Mouse (Mus musculus): Measurements from ENCODE around the gene Hmx2. TPM values are rescaled to one million over a fixed set of nuclear protein-coding genes. Genes with fewer than 3 reads are reported as not detected.
A peak's percentile ranks its signal among the peaks of the same experiment; 100 is the strongest.

Hmx2 gene
- polyA plus RNA-seq, 1 experiment = not detected

DNA sequence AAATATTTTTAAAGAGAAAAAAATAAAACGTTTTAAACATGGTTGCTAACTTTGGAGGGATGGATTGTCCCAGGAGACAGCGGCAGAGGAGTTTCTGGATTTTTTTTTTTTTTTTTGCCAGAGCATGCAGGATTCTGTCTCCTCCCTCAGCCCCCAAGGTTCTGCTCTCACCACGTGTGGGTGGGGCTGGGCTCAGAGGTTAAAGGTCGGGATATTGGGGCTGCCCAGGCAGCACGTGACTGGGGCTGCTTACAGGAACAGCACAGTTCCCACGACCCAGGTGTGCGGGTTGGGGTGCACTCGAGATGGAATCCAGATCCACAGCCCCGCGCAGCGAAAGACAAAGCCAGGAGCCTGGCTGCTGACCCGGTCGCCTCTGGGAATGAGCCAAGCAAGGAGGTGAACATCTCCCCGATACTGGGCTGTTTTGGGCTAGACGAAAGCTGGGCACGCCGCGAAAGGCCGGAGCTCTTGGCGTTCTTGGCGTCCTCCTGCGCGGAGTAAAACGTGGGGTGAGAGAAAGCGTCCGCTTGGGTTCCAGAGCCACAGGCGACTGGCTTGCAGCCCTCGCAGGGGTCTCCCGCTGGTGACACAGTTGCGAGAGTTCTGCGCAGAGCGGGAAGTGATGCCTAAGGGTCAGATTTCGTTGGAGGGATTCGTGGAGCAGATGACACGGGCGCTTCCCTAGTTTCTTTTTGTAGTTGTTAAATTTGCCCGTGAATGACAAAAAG is 8.1 kb downstream of the Hmx2 start:
- H3K27ac ChIP-seq (ENCODE audit: control insufficient read depth, insufficient read depth, low read depth, low read length) = no peak overlapping the region
- no peaks in the 10 kb centered on the region for H3K36me3 ChIP-seq (ENCODE audit: control insufficient read depth, insufficient read depth, low read length)
- H3K4me3 ChIP-seq (ENCODE audit: control insufficient read depth, low read depth, low read length) = no peak overlapping the region
- H3K27me3 ChIP-seq (ENCODE audit: control insufficient read depth, insufficient read depth, low read length) = peaks cover 6% of the 10 kb centered on the region
- H3K4me1 ChIP-seq (ENCODE audit: control insufficient read depth, insufficient read depth, low read length) = peaks cover 12% of the 10 kb centered on the region
- TF ChIP-seq POLR2A (IDR thresholded peaks at IDR 0.05; ENCODE audit: control insufficient read depth, low read depth, low read length) (no peak), CTCF (IDR thresholded peaks at IDR 0.05; ENCODE audit: control insufficient read depth, insufficient read depth, insufficient replicate concordance, low read depth, low read length) (no peak)

DNA sequence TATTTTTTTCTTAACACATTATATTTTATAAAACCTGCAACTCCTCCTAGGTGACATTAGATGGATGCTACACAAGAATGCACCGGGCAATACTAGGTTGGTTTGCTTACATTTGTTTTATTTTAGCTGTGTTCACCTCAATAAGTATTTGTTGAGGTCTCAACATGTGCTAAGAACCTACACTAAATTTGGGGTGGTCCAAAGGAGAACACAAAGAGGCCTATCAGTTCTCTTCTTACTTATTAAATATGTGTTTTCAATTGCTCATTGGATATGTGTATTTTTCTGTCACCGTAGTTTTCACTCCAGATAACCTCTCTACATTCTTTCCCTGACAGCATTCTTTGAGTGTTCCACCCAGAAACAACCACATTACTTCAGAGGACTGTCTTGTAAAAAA is 9.2 kb downstream of the Hmx2 start:
- TF ChIP-seq POLR2A (IDR thresholded peaks at IDR 0.05; ENCODE audit: control insufficient read depth, low read depth, low read length) (no peak), CTCF (IDR thresholded peaks at IDR 0.05; ENCODE audit: control insufficient read depth, insufficient read depth, insufficient replicate concordance, low read depth, low read length) (no peak)
- Histone ChIP-seq H3K36me3 (ENCODE audit: control insufficient read depth, insufficient read depth, low read length) (0 out of 2 replicates have a peak, but pooled peaks cover 1% of the 10 kb centered on the region), H3K4me1 (ENCODE audit: control insufficient read depth, insufficient read depth, low read length) (peaks cover 12% of the 10 kb centered on the region), H3K27me3 (ENCODE audit: control insufficient read depth, insufficient read depth, low read length) (peaks cover 3% of the 10 kb centered on the region), H3K27ac (ENCODE audit: control insufficient read depth, insufficient read depth, low read depth, low read length) (no peak overlapping the region), H3K4me3 (ENCODE audit: control insufficient read depth, low read depth, low read length) (no peak overlapping the region)

DNA sequence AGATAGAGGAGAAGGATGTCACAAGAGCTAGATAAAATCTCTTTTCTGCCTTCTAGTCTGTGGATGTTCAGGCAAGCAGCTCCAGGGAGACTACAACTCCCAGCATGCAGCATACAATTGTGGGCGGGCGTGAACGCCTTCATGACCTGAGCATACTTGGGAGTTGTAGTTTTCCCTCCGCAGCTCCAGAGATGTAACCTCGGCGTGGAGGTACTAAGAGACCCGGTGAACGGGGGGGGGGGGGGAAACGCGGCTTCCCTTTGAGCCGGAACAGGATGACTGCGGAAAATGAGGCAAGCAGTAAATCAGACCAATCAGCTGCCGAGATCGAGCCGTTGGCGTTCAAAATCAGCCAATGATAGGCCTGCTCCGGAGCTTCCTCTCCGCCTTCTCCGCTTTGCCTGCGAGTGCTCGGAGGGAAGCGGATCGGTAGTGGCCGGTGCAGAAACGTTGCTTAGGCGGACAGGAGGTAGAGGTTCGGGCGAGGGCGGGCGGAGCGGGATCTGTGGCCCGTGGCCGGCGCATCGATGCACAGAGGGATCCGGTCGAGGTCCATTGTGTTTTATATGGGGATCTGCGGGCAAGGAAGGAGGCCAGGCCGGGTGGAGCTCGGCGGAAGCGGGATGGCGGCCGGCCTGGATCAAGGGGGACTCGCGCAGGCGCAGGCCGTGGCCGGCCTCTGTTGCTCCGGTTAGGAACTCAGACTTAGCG is 11.6 kb downstream of the Hmx2 start, which contains the start of gene Bub3:
Bub3 (plus strand) TSS at position 237 of the 711 bp plus-strand sequence.
- H3K4me3 ChIP-seq (ENCODE audit: control insufficient read depth, low read depth, low read length) = peak within 1 kb of the TSS; percentile 100
- H3K36me3 ChIP-seq (ENCODE audit: control insufficient read depth, insufficient read depth, low read length) = peaks cover 1% of the 10 kb centered on the region; the same call in 1 of the 2 replicates
- TF ChIP-seq CTCF (IDR thresholded peaks at IDR 0.05; ENCODE audit: control insufficient read depth, insufficient read depth, insufficient replicate concordance, low read depth, low read length) (no peak), POLR2A (IDR thresholded peaks at IDR 0.05; ENCODE audit: control insufficient read depth, low read depth, low read length) (peak; percentile 90)
- H3K4me1 ChIP-seq (ENCODE audit: control insufficient read depth, insufficient read depth, low read length) = peaks cover 7% of the 10 kb centered on the region
- peaks cover 3% of the 10 kb centered on the region for H3K27me3 ChIP-seq (ENCODE audit: control insufficient read depth, insufficient read depth, low read length)
- H3K27ac ChIP-seq (ENCODE audit: control insufficient read depth, insufficient read depth, low read depth, low read length) = peak within 1 kb of the TSS; percentile 97

DNA sequence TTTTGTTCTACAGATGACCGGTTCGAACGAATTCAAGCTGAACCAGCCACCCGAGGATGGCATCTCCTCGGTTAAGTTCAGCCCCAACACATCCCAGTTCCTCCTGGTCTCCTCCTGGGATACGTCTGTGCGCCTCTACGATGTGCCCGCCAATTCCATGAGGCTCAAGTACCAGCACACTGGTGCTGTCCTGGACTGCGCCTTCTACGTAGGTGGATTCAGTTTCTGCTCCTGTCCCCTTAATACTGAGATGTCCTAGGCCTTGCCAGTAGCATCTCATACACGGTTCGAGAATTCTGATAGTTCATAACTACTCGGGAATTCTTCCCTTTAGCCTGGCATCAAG is 12.1 kb downstream of the Hmx2 start:
- Histone ChIP-seq H3K36me3 (ENCODE audit: control insufficient read depth, insufficient read depth, low read length) (peaks cover 1% of the 10 kb centered on the region; the same call in 1 of the 2 replicates), H3K27ac (ENCODE audit: control insufficient read depth, insufficient read depth, low read depth, low read length) (peak overlapping the region; percentile 97), H3K4me3 (ENCODE audit: control insufficient read depth, low read depth, low read length) (peak overlapping the region; percentile 100), H3K4me1 (ENCODE audit: control insufficient read depth, insufficient read depth, low read length) (peaks cover 7% of the 10 kb centered on the region), H3K27me3 (ENCODE audit: control insufficient read depth, insufficient read depth, low read length) (peaks cover 3% of the 10 kb centered on the region)
- TF ChIP-seq CTCF (IDR thresholded peaks at IDR 0.05; ENCODE audit: control insufficient read depth, insufficient read depth, insufficient replicate concordance, low read depth, low read length) (no peak), POLR2A (IDR thresholded peaks at IDR 0.05; ENCODE audit: control insufficient read depth, low read depth, low read length) (no peak; the same call in 1 of the 2 replicates)

DNA sequence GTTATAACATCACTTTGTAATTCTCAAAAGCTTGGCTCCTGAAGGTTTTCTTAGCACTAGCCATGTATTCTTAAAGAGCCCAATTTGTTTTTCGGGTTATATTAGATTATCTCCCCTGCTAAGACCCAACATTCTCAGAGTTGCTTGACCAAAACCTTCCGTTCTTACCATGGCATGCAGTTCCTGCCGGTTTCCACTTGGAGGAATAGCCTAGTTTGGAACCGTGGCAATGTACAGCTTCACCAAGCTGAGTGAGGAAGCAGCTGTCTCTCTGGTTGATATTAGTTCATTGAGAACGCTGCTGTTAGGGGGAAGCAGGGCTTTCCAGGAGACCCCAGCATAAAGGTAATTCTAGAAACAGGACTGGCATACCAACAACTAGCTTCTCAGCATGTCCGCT is 26.7 kb downstream of the Hmx2 start:
- no peaks in the 10 kb centered on the region for H3K4me1 ChIP-seq (ENCODE audit: control insufficient read depth, insufficient read depth, low read length)
- TF ChIP-seq POLR2A (IDR thresholded peaks at IDR 0.05; ENCODE audit: control insufficient read depth, low read depth, low read length) = no peak
- TF ChIP-seq CTCF (IDR thresholded peaks at IDR 0.05; ENCODE audit: control insufficient read depth, insufficient read depth, insufficient replicate concordance, low read depth, low read length) = no peak
- no peaks in the 10 kb centered on the region for H3K36me3 ChIP-seq (ENCODE audit: control insufficient read depth, insufficient read depth, low read length)
- no peak overlapping the region for H3K4me3 ChIP-seq (ENCODE audit: control insufficient read depth, low read depth, low read length)
- no peaks in the 10 kb centered on the region for H3K27me3 ChIP-seq (ENCODE audit: control insufficient read depth, insufficient read depth, low read length)
- H3K27ac ChIP-seq (ENCODE audit: control insufficient read depth, insufficient read depth, low read depth, low read length) = no peak overlapping the region

DNA sequence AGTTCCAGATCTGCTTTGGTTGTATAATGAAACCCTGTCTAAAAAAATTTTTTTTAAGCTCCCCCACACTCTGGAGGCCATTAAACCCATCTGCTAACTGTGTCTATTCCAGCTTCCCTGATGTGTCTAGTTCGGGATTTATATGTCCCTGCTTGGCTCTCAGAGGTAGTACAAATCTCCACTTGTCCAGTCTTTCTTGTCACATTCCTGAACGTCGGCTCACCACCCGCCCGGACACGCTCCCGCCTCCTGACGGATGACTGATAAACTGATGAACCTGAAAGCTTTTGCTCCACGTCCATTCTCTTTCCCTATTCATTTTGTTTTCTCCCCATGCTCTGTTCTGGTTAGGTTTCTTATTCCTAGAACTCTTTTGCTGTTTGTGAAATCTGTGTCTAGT is 33.6 kb downstream of the Hmx2 start:
- Histone ChIP-seq H3K4me3 (ENCODE audit: control insufficient read depth, low read depth, low read length) (no peak overlapping the region), H3K27me3 (ENCODE audit: control insufficient read depth, insufficient read depth, low read length) (no peaks in the 10 kb centered on the region), H3K36me3 (ENCODE audit: control insufficient read depth, insufficient read depth, low read length) (no peaks in the 10 kb centered on the region), H3K27ac (ENCODE audit: control insufficient read depth, insufficient read depth, low read depth, low read length) (no peak overlapping the region), H3K4me1 (ENCODE audit: control insufficient read depth, insufficient read depth, low read length) (no peaks in the 10 kb centered on the region)
- TF ChIP-seq CTCF (IDR thresholded peaks at IDR 0.05; ENCODE audit: control insufficient read depth, insufficient read depth, insufficient replicate concordance, low read depth, low read length) (no peak), POLR2A (IDR thresholded peaks at IDR 0.05; ENCODE audit: control insufficient read depth, low read depth, low read length) (no peak)

DNA sequence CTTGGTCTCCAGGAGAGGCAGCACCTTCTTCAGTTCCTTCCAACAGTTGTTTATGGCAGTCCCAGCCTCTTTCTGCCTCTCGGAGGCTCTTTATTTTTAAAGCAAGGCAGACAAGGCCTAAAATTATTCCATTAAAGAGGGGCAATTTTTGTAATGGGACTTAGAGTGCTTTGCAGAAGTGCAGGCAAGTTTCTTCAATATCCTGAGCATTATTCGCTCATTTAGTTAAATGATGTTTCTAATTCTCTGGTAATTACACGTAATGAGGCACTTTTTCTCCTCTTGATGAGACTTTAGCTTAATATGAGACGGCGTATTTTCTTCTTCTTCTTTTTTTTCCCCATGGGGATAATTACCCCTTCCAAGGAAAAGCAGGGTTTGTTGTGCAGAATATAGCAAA is 37.0 kb downstream of the Hmx2 start:
- Histone ChIP-seq H3K36me3 (ENCODE audit: control insufficient read depth, insufficient read depth, low read length) (no peaks in the 10 kb centered on the region), H3K27ac (ENCODE audit: control insufficient read depth, insufficient read depth, low read depth, low read length) (no peak overlapping the region), H3K27me3 (ENCODE audit: control insufficient read depth, insufficient read depth, low read length) (no peaks in the 10 kb centered on the region), H3K4me3 (ENCODE audit: control insufficient read depth, low read depth, low read length) (no peak overlapping the region), H3K4me1 (ENCODE audit: control insufficient read depth, insufficient read depth, low read length) (no peaks in the 10 kb centered on the region)
- TF ChIP-seq CTCF (IDR thresholded peaks at IDR 0.05; ENCODE audit: control insufficient read depth, insufficient read depth, insufficient replicate concordance, low read depth, low read length) = no peak
- TF ChIP-seq POLR2A (IDR thresholded peaks at IDR 0.05; ENCODE audit: control insufficient read depth, low read depth, low read length) = no peak
